Mouse (Mus musculus) kidney, embryonic 14.5 days (tissue): ENCODE measurements around the gene Psme1. TPM values are rescaled to one million over a fixed set of nuclear protein-coding genes. Genes with fewer than 3 reads are reported as not detected.

Experiments
- ATAC-seq: fragments of 200-750 bp; cut with Nextera tagmentation; 2 replicates; pipeline ENCODE4 v1.8.0; 2017; ENCODE audit warnings: moderate number of reproducible peaks, mild to moderate bottlenecking, moderate TSS enrichment, moderate library complexity; ENCODE audit not compliant: low FRiP score, low TSS enrichment
- H3K27ac ChIP-seq: fragments of 300-500 bp; sonication (generic); 2 replicates; pipeline ENCODE4 v1.5.1; 2014; ENCODE audit warnings: low read depth, mild to moderate bottlenecking, low read length, moderate library complexity, mixed read lengths
- H3K27me3 ChIP-seq: fragments of 300-500 bp; sonication (generic); 2 replicates; pipeline ENCODE4 v1.6.1; 2014; ENCODE audit warnings: mild to moderate bottlenecking, low read length; ENCODE audit not compliant: control insufficient read depth, insufficient read depth
- H3K36me3 ChIP-seq: fragments of 300-500 bp; sonication (generic); 2 replicates; pipeline ENCODE4 v1.6.1; 2014; ENCODE audit warnings: low read length, mixed read lengths; ENCODE audit not compliant: control insufficient read depth, insufficient read depth
- H3K4me1 ChIP-seq: fragments of 300-500 bp; sonication (generic); 2 replicates; pipeline ENCODE4 v1.6.1; 2014; ENCODE audit warnings: low read length, mixed read lengths; ENCODE audit not compliant: control insufficient read depth, insufficient read depth
- H3K4me2 ChIP-seq: fragments of 300-500 bp; sonication (generic); replicated peaks from 2 replicates; pipeline ENCODE4 v1.6.1; 2014; ENCODE audit warnings: low read depth, mild to moderate bottlenecking, low read length
- H3K4me3 ChIP-seq: fragments of 300-500 bp; sonication (generic); 2 replicates; pipeline ENCODE4 v1.5.1; 2014; ENCODE audit warnings: mild to moderate bottlenecking, low read length
- H3K9ac ChIP-seq: fragments of 300-500 bp; sonication (generic); 2 replicates; pipeline ENCODE4 v1.6.1; 2014; ENCODE audit warnings: low read depth, mild to moderate bottlenecking, low read length, moderate library complexity
- H3K9me3 ChIP-seq: fragments of 300-500 bp; sonication (generic); 2 replicates; pipeline ENCODE4 v1.6.1; 2016; ENCODE audit warnings: low read length; ENCODE audit not compliant: control insufficient read depth
- WGBS: fragments of 180-500 bp; shearing (Covaris S2); extraction: QIAGEN DNeasy Blood & Tissue Kit; methylation state at CpG from one replicate; pipeline ENCODE4 v1.1.7; 2014; 5-methylcytosine and 5-hydroxymethylcytosine counted together
- polyA plus RNA-seq: library from polyadenylated mRNA; unstranded; fragments of >200 nt; fragmentation: Nextera tagmentation; extraction: Ambion mirVana; gene quantifications from 2 replicates; pipeline ENCODE4 v1.2.1, GENCODE M21; 2014

The Psme1 gene
- polyA plus RNA-seq = 131 and 142 TPM in 2 replicates

DNA sequence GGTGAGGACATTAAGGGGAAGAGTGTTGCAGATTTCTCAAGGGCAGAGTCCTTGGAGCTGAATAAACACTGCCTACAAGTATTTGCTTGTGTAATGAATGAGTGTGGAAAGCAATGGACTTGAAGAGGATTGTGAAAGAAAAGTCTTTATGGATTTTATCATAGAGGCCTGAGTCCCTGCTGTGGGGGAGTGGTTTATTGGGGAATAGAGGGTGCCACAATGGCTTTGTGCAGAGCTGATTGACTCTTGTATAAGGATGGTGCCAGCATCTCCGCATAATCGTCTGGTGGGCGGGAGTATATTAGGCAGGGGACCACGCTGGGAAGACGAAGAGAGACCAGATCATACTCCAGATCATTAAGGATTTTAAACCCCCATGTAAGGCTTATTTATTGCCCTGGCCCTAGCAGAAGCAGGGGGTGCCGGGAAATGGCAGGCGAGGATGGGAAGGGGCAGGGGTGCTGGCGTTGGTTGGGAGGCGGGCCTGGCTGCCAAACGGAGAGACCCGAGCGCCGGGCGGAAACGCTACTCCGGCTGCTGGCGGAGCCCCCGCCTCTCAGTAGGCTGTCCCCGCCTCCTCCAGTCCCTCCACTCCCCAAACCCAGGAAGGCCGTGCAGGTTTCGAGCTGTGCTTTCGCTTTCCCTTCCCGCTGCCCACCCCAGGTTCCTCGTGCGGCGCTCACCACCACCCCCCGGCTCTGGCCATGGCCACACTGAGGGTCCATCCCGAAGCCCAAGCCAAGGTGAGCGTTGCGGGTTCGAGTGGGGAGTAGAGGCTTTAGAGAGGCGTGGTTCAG lies at the start of gene Psme1:
Gene Psme1, plus strand, starts transcription at position 253 of the 797 bp plus-strand sequence.
- 2% methylated on average over 21 of the region's 32 CpGs for WGBS
- Histone ChIP-seq H3K4me3 (peak within 1 kb of the TSS; percentile 70), H3K36me3 (peaks cover 15% of the 10 kb centered on the region; the same call in 1 of the 2 replicates), H3K4me1 (peaks cover 19% of the 10 kb centered on the region), H3K27me3 (no peaks in the 10 kb centered on the region), H3K27ac (peak within 1 kb of the TSS; percentile 70; the same call in 1 of the 2 replicates), H3K9ac (peak within 1 kb of the TSS; percentile 78), H3K4me2 (peak within 1 kb of the TSS; percentile 78), H3K9me3 (no peaks in the 10 kb centered on the region)
- ATAC-seq = peak; percentile 90

GRCm38 (mm10) chr14:55536116-55536745 lies 41.7 kb upstream of the Psme1 start:
- WGBS = 53% methylated on average over 6 of the region's 6 CpGs
- Histone ChIP-seq H3K9me3 (no peaks in the 10 kb centered on the region), H3K9ac (no peak overlapping the region), H3K4me2 (no peak overlapping the region), H3K27me3 (no peaks in the 10 kb centered on the region), H3K27ac (no peak overlapping the region), H3K36me3 (no peaks in the 10 kb centered on the region), H3K4me3 (no peak overlapping the region), H3K4me1 (peaks cover 8% of the 10 kb centered on the region)
- ATAC-seq = no peak

DNA sequence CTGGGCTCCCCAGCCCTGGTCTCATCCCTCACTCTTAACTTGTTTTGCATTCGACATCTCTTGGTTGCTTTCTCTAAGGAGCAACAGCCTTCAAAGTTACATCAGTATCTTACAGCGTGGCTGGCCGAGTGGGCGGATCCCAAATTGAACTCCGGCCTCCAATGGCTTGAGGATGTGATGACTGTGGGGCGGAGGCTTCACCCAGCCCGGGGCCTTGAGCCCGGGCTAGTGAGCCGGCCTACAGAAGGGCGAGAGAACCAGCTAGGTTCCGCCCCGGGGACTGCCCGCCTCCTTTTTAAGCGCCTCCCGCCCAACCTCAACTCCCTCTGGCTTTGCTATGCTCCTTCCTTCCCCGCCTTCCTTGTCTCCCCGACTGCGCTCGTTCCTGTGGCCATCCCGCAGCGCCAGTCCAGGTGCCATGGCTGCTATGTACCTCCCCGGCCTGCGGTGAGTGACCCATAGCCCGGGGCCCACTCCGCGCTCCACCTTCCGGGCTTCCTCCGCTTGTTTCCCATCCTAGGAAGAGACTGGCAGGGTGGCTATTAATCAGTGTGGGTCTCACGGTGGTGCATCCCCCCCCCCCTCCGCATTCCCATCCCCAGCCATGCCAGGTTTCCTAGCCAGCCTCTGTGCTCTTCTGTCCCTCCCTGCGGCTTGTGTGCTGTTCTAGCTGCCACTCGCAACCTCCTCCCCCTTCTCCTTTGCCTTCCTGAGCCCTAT lies 37.7 kb upstream of the Psme1 start, which contains the start of gene Pck2:
Gene Pck2, plus strand, starts transcription at position 200 of the 720 bp plus-strand sequence.
- peaks cover 11% of the 10 kb centered on the region for H3K4me1 ChIP-seq
- H3K9me3 ChIP-seq = no peaks in the 10 kb centered on the region
- WGBS = under 1% methylated on average over 32 of the region's 32 CpGs
- H3K9ac ChIP-seq = peak within 1 kb of the TSS; percentile 70
- H3K4me2 ChIP-seq = peak within 1 kb of the TSS; percentile 67
- H3K4me3 ChIP-seq = peak within 1 kb of the TSS; percentile 68
- H3K36me3 ChIP-seq = peaks cover 27% of the 10 kb centered on the region
- no peaks in the 10 kb centered on the region for H3K27me3 ChIP-seq
- ATAC-seq = peak; percentile 96
- H3K27ac ChIP-seq = peak within 1 kb of the TSS; percentile 86

DNA sequence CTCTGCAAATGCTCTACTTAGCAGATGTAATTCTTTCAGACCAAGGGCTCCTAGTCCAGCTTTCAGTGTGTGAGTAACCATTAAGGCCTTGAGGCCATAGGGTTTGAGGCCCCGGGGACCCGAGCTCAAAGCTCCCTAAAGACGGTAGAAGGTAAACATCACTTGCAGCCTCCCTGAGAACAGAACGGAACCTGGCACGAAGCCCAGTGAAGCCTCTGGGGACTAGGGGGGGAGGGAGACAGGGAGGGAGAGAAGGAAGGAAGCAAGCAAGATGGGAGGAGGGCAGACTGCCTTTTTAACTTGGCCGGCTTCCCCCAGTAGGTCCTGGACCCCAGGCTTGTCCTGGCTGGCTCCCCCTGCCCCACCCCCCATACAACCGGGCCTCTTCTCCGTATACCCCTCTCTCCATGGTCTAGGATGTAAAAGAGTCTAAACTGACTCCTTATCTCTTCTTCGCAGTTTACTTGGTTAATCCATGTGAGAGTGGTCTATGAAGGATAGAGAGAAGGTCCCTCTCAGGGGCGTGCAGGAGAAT lies 37.1 kb upstream of the Psme1 start:
- no peaks in the 10 kb centered on the region for H3K27me3 ChIP-seq
- WGBS = 5% methylated on average over 10 of the region's 10 CpGs
- peak; percentile 39 for ATAC-seq
- peaks cover 34% of the 10 kb centered on the region for H3K36me3 ChIP-seq
- H3K4me3 ChIP-seq = peak overlapping the region; percentile 68
- peak overlapping the region; percentile 67 for H3K4me2 ChIP-seq
- peak overlapping the region; percentile 86 for H3K27ac ChIP-seq
- H3K4me1 ChIP-seq = peaks cover 11% of the 10 kb centered on the region
- H3K9me3 ChIP-seq = no peaks in the 10 kb centered on the region
- peak overlapping the region; percentile 70 for H3K9ac ChIP-seq

GRCm38 (mm10) chr14:55542268-55542667 lies 35.7 kb upstream of the Psme1 start:
- Histone ChIP-seq H3K9ac (no peak overlapping the region), H3K4me2 (no peak overlapping the region), H3K4me3 (no peak overlapping the region), H3K27ac (no peak overlapping the region), H3K9me3 (no peaks in the 10 kb centered on the region), H3K36me3 (peaks cover 48% of the 10 kb centered on the region), H3K27me3 (no peaks in the 10 kb centered on the region), H3K4me1 (peaks cover 11% of the 10 kb centered on the region)
- ATAC-seq = no peak
- 96% methylated on average over 12 of the region's 12 CpGs for WGBS

DNA sequence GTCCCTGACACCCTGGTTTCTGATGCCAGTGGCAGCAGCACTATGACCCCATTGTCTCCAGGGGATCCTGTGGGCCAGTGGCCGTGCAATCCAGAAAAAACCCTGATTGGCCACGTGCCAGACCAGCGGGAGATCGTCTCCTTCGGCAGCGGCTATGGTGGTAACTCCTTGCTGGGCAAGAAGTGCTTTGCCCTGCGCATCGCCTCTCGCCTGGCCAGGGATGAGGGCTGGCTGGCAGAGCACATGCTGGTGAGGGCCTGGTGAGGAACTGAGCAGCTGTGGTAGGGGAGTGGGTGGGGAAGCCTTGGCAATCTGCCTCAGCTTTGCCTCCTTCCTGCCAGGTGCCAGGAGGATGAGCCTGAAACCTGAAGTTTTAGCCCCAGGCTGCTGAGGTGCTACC lies 33.6 kb upstream of the Psme1 start:
- Histone ChIP-seq H3K4me1 (peaks cover 11% of the 10 kb centered on the region), H3K36me3 (peaks cover 68% of the 10 kb centered on the region), H3K27me3 (no peaks in the 10 kb centered on the region), H3K9me3 (no peaks in the 10 kb centered on the region), H3K4me2 (no peak overlapping the region), H3K4me3 (no peak overlapping the region), H3K9ac (no peak overlapping the region), H3K27ac (no peak overlapping the region)
- no peak for ATAC-seq
- WGBS = 87% methylated on average over 9 of the region's 9 CpGs

GRCm38 (mm10) chr14:55550191-55550590 lies 27.7 kb upstream of the Psme1 start:
- Histone ChIP-seq H3K27me3 (no peaks in the 10 kb centered on the region), H3K27ac (no peak overlapping the region), H3K36me3 (peaks cover 52% of the 10 kb centered on the region), H3K4me1 (no peaks in the 10 kb centered on the region), H3K4me2 (no peak overlapping the region), H3K9me3 (no peaks in the 10 kb centered on the region), H3K4me3 (no peak overlapping the region), H3K9ac (no peak overlapping the region)
- ATAC-seq = no peak
- 89% methylated on average over 6 of the region's 6 CpGs for WGBS

GRCm38 (mm10) chr14:55551347-55551746 lies 26.6 kb upstream of the Psme1 start:
- Histone ChIP-seq H3K4me3 (no peak overlapping the region), H3K9me3 (no peaks in the 10 kb centered on the region), H3K27me3 (no peaks in the 10 kb centered on the region), H3K27ac (no peak overlapping the region), H3K9ac (no peak overlapping the region), H3K4me1 (no peaks in the 10 kb centered on the region), H3K36me3 (peaks cover 40% of the 10 kb centered on the region), H3K4me2 (no peak overlapping the region)
- no peak for ATAC-seq
- 64% methylated on average over 5 of the region's 5 CpGs for WGBS
